Mouse (Mus musculus) lung, adult 2 months (tissue): ENCODE data around the gene Ccr4.

ENCODE experiments used
- CTCF ChIP-seq: fragments of 200-500 bp; IDR thresholded peaks from 2 replicates; pipeline ENCODE4 v1.5.1; 2011; ENCODE audit warnings: mild to moderate bottlenecking, low read length, control low read depth; ENCODE audit not compliant: insufficient read depth
- POLR2A ChIP-seq: fragments of 200-500 bp; IDR thresholded peaks from 2 replicates; pipeline ENCODE4 v1.6.1; 2011; ENCODE audit warnings: low read depth, mild to moderate bottlenecking, control low read depth, low read length, borderline replicate concordance; ENCODE audit errors: extremely low read depth

DNA sequence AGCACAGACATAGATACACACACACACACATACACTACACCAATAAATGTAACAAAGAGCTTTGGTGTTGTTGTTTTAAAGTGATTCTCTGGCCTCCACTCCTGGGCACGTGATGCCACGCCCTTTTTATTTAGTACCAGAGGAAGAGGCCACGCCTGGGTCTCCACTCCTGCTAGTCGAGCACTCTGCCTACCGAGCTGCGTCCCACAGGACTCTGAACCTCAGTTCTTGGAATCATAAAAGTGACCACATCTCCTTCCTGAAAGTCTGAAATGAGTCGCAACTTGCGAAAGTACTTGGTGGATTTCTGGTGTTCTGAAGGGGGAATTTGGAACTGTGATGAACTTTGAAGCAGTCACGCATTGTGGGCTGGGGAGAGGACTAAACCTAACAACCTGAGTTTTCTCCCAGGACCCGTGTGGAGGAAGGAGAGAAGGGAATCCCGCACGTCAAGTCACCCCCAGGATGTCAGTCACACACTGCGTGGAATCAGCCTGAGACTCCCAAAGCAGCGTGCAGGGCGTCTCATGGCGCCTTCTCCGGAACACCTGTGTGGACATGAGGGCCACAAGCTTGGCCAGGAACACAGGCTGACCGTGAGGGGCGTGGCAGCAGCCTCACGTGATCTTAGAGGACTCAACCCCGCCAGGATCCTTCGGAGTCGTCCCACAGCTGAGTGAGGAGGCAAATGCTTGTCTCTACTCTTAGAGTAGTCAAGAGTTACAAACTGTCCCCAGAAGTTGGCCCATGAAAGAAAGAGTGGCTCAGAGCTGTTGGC is 17.0 kb downstream of the Ccr4 start:
- TF ChIP-seq POLR2A = no peak
- no peak for TF ChIP-seq CTCF
